Mouse (Mus musculus) left cerebral cortex, adult 11 months (tissue): ENCODE measurements around the gene Nsmf.

Source experiments
- DNase-seq: peaks from one replicate; pipeline ENCODE4 v3.0.0; 2022; ENCODE audit warnings: low spot score

Nsmf gene

DNA sequence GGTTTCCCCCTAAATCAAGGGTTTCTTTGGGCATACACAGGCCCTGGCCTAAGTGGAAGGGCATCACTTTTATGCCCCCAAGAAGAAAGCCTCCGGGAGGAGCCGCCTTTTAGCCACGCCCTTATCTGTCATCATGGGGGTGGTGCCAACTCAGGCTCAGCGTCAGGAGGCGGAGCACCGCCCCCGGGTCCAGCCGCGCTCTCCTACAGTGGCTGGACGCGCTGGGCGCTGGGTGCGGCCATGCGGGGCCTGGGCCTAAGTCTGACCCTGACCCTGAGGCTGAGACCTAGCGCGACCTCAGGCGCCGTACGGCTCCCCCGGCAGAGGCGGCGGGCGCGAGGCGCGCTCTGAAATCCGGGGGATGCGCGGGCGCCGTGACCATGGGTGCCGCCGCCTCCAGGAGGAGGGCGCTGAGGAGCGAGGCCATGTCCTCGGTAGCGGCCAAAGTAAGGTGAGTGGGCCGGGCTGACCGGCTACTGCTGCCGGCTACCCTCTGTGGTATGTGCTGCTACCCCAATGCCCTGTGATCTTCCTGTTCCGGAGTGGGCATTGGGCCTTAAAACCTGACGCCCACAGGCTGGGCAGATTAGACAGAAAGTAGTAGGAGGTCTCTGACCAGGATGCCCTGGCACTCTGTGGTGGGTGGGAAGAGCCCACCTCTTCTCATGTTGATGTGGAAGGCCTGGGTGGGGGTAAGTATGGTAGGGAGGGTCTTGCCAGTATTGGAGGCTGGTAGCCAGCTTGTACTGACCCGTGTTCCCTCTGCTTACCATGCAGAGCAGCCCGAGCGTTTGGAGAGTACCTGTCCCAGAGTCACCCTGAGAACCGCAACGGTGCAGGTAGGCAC is at the start of gene Nsmf:
Gene Nsmf (plus strand): TSS at position 135 of the 847 bp plus-strand sequence.
- peak; percentile 74 for DNase-seq

- DNase-seq, result no peak
Measured at GRCm38 (mm10) chr2:25006767-25007166, 47.4 kb upstream of the Nsmf start.

DNA sequence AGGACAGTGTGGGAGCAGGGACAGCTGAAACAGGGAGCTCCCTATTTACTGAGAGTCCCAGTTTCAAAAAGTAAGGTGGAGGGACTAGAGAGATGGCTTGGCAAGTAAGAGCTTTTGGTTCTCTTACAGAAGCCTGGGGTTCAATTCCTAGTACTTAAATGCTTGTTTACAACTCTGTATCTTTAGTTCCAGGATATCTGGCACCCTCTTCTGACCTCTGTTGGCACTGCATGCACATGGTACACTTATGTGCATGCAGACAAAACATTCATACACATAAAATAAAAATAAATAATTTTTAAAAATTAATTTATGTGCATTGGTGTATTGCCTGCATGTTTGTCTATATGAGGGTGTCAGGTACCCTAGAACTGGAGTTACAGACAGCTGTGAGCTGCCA is 45.9 kb upstream of the Nsmf start:
- DNase-seq, result no peak

- DNase-seq, result no peak
Measured at GRCm38 (mm10) chr2:25022678-25023077, 31.5 kb upstream of the Nsmf start.

- DNase-seq, result no peak
Measured at GRCm38 (mm10) chr2:25025109-25025508, 29.0 kb upstream of the Nsmf start.

DNA sequence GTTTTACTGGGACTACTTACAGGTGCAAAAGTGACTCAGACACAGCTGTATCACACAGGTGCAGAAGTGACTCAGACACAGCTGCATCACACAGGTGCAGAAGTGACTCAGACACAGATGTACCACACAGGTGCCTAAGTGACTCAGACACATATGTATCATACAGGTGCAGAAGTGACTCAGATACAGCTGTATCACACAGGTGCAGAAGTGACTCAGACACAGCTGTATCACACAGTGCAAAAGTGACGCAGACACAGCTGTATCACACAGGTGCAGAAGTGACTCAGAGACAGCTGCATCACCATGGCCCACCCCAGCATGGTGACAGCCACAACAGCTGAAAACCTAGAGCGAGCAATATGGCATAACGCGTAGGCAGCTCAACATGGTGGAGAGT is 19.2 kb upstream of the Nsmf start:
- no peak for DNase-seq

- DNase-seq, result no peak
Measured at GRCm38 (mm10) chr2:25040089-25040488, 14.1 kb upstream of the Nsmf start.

DNA sequence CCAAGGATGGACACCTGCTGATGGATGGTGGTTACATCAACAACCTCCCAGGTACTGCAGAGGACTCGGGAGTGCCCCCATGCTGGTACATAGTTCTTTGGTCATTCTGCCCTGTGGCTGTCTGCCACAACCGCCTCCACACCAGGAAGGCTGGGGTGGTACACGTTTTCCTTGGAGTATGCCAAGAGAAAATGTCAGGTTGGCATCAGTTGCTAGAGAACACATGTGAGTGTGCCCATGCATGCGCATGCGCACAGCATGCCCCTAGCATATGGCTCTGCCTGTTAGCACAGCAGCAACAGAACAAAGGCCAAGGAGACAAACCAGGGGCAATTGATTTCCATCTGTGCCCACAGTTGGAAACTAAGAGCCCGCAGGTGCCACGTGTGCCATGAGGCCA is 3.2 kb upstream of the Nsmf start:
- DNase-seq, result no peak

GRCm38 (mm10) chr2:25051450-25051849 is 2.7 kb upstream of the Nsmf start:
- DNase-seq, result no peak

GRCm38 (mm10) chr2:25053101-25053500 is 1.1 kb upstream of the Nsmf start:
- no peak for DNase-seq

- peak; percentile 53 for DNase-seq
Measured at GRCm38 (mm10) chr2:25055068-25055405, 882 bp downstream of the Nsmf start.

DNA sequence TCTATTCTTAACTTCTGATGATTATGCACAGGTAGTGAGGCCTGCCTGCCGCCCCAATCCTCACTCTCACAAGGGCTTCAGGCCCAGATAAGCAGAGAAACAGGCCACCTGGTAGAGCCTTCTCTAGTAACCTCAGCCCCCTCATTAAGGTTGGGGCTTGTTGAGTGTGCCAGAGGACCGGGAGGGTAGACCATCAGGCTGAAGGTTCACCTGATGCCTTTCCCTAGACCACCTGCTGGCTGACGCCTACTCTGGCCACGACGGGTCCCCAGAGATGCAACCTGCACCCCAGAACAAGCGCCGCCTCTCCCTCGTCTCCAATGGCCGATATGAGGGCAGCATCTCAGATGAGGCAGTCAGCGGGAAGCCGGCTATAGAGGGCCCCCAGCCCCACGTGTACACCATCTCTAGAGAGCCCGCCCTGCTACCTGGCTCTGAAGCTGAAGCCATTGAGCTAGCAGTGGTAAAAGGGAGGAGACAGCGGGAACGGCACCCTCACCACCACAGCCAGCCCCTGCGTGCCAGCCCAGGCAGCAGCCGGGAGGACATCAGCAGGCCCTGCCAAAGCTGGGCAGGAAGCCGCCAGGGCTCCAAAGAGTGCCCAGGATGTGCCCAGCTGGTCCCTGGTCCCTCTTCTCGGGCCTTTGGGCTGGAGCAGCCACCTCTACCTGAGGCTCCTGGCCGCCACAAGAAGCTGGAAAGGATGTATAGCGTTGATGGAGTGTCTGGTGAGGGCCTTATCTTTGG is 1.4 kb downstream of the Nsmf start:
- no peak for DNase-seq

DNA sequence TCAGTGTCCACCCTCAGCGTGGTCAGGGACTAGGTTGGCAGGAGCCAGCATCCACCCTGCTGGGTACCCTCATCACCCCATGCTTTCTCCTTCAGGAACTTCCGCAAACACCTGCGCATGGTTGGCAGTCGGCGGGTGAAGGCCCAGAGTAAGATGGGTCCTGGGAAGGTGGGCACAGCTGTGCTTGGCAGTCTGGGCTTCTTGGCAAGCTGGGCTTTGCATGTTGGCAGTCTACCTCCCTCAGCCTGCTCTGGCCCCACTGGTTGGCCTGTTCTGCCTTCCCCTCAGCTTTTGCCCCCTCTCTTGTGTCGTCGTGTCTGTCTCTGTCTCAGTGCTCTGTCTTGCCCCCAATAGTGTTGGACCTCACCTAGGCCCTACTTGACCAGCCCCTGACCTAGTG is 4.8 kb downstream of the Nsmf start:
- DNase-seq, result no peak

DNA sequence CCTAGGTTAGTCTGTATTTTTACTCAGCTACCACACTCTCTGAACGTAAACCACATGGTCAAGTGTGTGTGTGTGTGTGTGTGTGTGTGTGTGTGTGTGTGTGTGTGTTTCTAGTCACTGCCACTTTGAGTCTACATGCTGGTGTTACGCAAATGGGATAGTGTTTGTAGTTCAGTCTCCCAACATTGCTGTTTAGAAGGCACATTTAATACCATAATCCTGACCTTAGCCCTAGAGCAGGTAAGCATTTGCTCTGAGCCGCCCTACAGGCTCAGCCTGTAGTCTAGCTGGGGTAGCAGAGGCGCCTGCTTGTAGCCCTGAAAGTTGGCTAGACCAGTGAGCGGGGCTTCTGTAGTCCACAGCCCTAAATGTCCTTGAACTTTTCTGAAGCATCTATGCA is 9.4 kb downstream of the Nsmf start:
- no peak for DNase-seq

- no peak for DNase-seq
Measured at GRCm38 (mm10) chr2:25064285-25064684, 10.1 kb downstream of the Nsmf start.

GRCm38 (mm10) chr2:25065537-25065936 is 11.4 kb downstream of the Nsmf start:
- no peak for DNase-seq

DNA sequence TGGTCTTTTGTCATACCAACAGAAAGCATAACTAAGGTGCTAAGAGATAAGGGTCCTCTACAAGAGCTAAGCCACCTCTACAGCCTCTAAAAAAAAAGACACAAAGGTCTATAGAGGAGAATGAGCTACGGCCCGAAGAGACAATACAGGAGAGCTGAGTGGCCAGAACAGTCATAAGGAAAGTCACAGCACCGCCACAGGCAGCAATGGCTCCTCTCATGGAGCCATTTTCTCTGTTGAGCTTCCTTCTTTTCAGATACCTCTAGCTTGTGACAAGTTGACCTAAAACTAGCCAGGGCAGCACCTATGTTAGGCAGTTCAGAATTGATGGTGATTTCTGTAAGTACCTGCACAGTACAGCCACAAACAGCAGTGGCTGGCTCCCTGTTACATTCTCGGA is 12.4 kb downstream of the Nsmf start:
- DNase-seq, result no peak

DNA sequence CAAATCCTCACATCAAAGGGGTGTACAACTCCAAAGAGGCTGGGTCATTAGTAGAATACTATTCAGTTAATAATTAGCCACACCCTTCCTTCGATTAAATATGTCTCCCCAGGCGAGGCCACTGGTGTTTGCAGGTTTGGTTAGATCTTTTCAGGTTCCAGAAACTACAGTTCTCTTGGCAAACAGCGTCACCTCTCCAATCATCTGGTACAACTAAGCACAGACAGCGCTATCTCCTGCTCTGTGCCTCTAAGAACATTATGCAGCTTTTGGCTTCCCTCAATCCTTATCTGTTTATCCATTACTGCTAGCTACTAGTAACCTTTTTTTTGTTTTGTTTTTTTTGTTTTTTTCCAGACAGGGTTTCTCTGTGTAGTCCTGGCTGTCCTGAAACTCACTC is 15.4 kb downstream of the Nsmf start:
- no peak for DNase-seq

DNA sequence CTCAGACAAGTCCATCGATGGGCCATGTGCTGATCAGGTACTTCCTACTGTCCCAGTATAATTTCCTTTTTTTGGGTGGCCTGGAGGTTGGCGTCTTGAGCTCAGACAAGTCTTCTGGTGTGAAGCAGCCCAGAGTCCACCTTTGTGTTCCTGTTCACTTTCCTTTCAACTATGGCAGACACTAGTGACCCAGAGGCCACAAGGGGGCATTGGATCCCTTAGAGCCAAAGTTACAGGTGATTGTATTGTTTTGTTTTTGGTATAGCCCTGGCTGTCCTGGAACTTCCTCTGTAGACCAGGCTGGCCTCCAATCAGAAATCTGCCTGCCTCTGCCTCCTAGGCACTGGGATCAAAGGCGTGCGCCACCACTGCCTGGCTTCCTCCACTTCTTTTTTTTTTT is 18.2 kb downstream of the Nsmf start:
- DNase-seq, result no peak

DNA sequence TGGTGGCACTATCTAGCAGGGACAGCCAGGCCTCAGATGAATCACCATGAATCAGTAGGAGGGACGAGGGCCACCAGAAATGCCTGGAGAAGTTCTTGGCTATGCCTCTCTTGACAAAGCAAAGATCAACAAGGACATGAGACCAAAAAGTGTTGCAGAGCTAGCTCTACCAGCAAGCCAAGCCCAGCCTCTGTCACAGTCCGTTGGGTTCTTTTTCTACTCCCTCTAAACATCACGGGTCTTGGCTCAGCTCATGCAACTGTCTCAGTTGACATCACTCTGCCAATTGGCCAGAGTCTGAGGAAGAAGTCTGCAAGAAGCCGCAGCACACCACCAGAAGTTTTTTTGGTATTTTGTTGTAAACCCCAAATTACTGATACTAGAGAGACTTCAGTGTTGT is 21.4 kb downstream of the Nsmf start:
- no peak for DNase-seq

- DNase-seq, result no peak
Measured at GRCm38 (mm10) chr2:25078967-25079366, 24.8 kb downstream of the Nsmf start.

DNA sequence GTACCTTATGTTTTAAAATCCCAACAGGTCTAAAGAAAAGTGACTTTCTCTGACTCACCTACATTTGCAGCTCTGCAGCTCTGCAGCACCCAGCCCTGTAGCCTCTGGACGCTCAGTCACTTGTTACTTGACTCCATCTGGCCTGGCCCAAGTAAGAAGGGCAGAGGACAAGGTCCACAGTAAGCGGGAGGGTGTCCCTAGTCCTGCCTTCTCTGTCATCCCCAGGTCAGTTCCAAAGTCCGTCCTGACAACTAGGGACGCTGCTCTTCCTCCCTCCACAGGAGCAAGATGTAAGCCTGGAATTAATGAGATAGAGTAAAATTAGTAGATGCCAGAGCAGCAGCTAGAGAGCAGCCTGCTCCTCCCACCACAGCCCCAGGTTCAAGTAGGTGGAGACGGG is 25.9 kb downstream of the Nsmf start, which contains the start of gene Entpd8:
Gene Entpd8 (plus strand): TSS at position 229 of the 400 bp plus-strand sequence.
- no peak for DNase-seq

GRCm38 (mm10) chr2:25083697-25084096 is 29.5 kb downstream of the Nsmf start:
- DNase-seq, result no peak

DNA sequence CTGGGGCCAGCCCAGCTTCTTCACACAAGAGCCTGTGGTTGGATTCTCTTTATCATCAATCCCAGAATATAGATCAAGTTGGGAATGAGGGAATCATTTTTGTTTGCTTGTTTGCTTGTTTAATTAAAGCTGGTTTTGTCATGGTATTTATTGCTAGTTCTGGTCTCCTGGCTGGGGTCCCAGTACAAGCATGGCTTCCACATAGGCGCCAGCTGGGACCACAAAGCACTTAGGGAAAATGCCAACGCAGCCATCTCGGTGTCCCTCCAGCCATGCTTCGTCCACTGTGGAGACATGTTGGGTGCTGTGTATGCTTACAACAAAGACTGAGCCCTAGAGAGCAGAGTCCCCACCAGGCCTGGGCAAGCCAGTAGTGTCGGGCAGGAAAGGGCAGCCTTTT is 31.4 kb downstream of the Nsmf start:
- no peak for DNase-seq
